Mouse (Mus musculus) urinary bladder, postnatal 0 days (tissue): ENCODE data around the gene Fyttd1. TPM values are rescaled to one million over a fixed set of nuclear protein-coding genes. Genes with fewer than 3 reads are reported as not detected.

Experiments
- polyA plus RNA-seq: library from polyadenylated mRNA; unstranded; fragments of >200 nt; fragmentation: Nextera tagmentation; extraction: Ambion mirVana; gene quantifications from 2 replicates; pipeline ENCODE4 v1.2.1, GENCODE M21; 2015

The Fyttd1 gene
- 81.1 and 114 TPM in 2 replicates for polyA plus RNA-seq

DNA sequence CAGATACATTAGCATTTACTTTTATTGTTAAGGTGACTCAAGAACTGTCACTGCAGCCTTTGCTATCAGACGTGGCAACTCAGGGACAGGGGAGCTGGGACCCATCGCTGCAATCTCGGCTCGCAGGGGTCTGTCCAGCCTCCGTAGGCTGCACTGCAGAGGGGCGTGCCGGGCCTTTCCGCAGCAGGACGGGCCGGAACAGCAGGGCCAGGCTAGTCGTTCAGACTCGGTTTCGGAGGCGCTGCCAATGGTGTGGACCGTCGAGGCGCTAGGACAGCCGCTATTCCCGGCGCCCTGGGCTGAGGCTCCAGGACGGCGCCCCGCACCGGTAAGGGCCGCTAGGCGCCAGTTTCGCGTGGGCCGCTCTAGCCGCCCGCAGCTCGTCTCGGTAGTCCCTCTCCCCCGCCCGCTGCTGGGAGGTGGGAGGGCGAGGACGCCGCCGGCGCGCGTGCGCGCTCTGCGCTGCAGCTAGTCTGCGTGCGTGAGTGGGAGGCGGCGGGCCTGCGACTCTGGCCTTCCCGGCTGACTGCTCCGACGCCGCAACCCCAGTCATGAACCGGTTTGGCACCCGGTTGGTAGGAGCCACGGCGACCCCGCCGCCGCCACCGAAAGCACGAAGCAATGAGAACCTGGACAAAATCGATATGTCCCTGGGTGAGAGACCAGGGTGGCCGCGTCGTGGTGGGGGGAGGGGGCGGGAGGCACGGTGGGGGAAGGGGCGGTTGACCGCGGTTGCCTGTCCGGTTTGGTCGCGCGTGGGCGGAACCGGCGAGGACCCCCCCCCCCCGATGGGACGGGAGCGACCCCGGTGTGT is at the start of gene Fyttd1, which contains the start of gene Rubcn:
Fyttd1 (plus strand) TSS at position 158 of the 814 bp plus-strand sequence.
Rubcn (minus strand) TSS at position 424 of the 814 bp plus-strand sequence.

DNA sequence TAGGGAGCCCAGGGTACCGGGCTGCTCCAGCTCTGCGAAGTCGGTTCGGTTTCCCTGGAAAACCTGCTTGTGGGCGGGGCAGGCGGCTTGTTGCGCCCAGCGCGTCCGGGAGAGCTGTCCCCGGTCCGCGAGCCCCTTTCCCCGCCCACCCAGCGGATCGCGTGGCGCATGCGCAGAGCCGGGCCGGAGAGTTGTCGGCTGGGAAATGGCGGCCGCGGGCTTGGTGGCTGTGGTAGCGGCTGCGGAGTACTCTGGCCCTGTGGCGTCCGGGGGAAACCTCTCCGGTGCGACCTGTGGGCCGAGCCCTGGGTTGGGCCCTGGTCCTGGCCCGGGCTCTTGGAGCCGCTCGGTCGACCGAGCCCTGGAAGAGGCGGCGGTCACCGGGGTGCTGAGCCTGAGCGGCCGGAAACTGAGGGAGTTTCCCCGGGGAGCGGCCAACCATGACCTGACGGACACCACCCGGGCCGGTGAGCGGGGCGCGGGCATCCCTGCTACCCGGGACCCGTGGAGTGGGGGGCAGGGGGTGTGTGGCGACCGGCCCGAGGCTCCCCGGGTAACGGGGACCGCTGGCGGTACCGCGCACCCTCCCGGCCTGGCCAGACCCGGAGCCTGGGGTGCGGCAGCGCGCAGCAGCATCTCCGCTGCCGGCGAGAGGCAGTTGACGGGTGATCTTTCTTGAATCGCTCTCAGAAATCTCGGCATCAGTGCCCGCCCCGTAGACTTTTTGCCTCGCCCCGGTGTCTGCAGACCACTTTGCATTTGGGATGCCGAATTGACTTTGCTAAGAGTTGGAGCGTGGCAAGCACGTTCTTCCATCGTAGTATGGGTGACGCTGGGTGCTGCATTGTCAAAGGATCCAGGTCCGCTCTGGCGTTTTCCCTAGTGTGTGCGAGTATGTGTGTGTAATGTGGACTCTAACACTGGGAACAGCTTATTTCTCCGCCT is 36.9 kb downstream of the Fyttd1 start, which contains the start of gene Lrch3:
Lrch3 (plus strand) TSS at position 164 of the 945 bp plus-strand sequence.

Other genes starting within 250 kb of the Fyttd1 start
- 18.7 and 22.3 TPM in 2 replicates for gene Tnk2, start 233.6 kb upstream of the Fyttd1 start, polyA plus RNA-seq
- gene Muc4, start 141.6 kb upstream of the Fyttd1 start, polyA plus RNA-seq = not detected in 2 replicates
- gene Muc20, start 80.1 kb upstream of the Fyttd1 start, polyA plus RNA-seq = not detected in 2 replicates
- gene Smbd1, start 67.0 kb upstream of the Fyttd1 start, polyA plus RNA-seq = not detected in 2 replicates
- 11.3 and 11.4 TPM in 2 replicates for gene Rubcn, start 266 bp downstream of the Fyttd1 start, polyA plus RNA-seq
- 11.5 and 12.0 TPM in 2 replicates for gene Lrch3, start 36.6 kb downstream of the Fyttd1 start, polyA plus RNA-seq
- gene Iqcg, start 178.7 kb downstream of the Fyttd1 start, polyA plus RNA-seq = 0.64 and 1.2 TPM in 2 replicates
- gene Rpl35a, start 179.0 kb downstream of the Fyttd1 start, polyA plus RNA-seq = 699 and 727 TPM in 2 replicates
- 0.63 and 0.82 TPM in 2 replicates for gene Lmln, start 185.0 kb downstream of the Fyttd1 start, polyA plus RNA-seq